Mouse (Mus musculus): ENCODE results near the gene Btn2a2. TPM values are rescaled to one million over a fixed set of nuclear protein-coding genes. Genes with fewer than 3 reads are reported as not detected.

Gene Btn2a2
- total RNA-seq, 2 experiments from 2014 or later, result not detected

GRCm38 (mm10) chr13:23524654-23525053 lies 36.0 kb upstream of the Btn2a2 start:
- peak; percentile 84 for DNase-seq
- intact Hi-C loops (cut with DNase I), result loop anchor here (5.0 kb wide), 1 partner anchor 1497 kb away; no protein-coding TSS in a partner anchor

- intact Hi-C loops (cut with DNase I), result no loop called here
- no peak for DNase-seq
Observed at GRCm38 (mm10) chr13:23523976-23524375, 35.3 kb upstream of the Btn2a2 start.

- intact Hi-C loops (cut with DNase I), result no loop called here
- DNase-seq, result peak; percentile 63
Observed at GRCm38 (mm10) chr13:23521703-23522102, 33.0 kb upstream of the Btn2a2 start.

GRCm38 (mm10) chr13:23519416-23519815 lies 30.8 kb upstream of the Btn2a2 start:
- intact Hi-C loops (cut with DNase I), result loop anchor here (5.0 to 10.0 kb wide), 2 partner anchors 82 to 1575 kb away; partner anchors contain the start of gene Zfp184
- DNase-seq, result peak; percentile 69

GRCm38 (mm10) chr13:23518885-23519284 lies 30.2 kb upstream of the Btn2a2 start:
- intact Hi-C loops (cut with DNase I), result loop anchor here (5.0 to 10.0 kb wide), 2 partner anchors 82 to 1574 kb away; partner anchors contain the start of gene Zfp184
- peak; percentile 59 for DNase-seq

- intact Hi-C loops (cut with DNase I), result loop anchor here (5.0 to 10.0 kb wide), 2 partner anchors 81 to 1573 kb away; partner anchors contain the start of gene Zfp184
Observed at GRCm38 (mm10) chr13:23518295-23518603, 29.6 kb upstream of the Btn2a2 start.

GRCm38 (mm10) chr13:23517603-23518294 lies 29.1 kb upstream of the Btn2a2 start:
- intact Hi-C loops (cut with DNase I), result loop anchor here (5.0 to 10.0 kb wide), 2 partner anchors 80 to 1573 kb away; partner anchors contain the start of gene Zfp184
- peak; percentile 86 for DNase-seq

More at GRCm38 (mm10) chr13:23518295-23518603, 29.6 kb upstream of the Btn2a2 start:
- DNase-seq, result no peak

GRCm38 (mm10) chr13:23516822-23517602 lies 28.4 kb upstream of the Btn2a2 start:
- intact Hi-C loops (cut with DNase I), result loop anchor here (5.0 to 10.0 kb wide), 2 partner anchors 80 to 1572 kb away; partner anchors contain the start of gene Zfp184
- peak; percentile 73 for DNase-seq

GRCm38 (mm10) chr13:23515826-23516620 lies 27.4 kb upstream of the Btn2a2 start:
- intact Hi-C loops (cut with DNase I), result loop anchor here (5.0 to 10.0 kb wide), 2 partner anchors 79 to 1571 kb away; partner anchors contain the start of gene Zfp184
- no peak for DNase-seq

- no peak for DNase-seq
- intact Hi-C loops (cut with DNase I), result loop anchor here (5.0 to 10.0 kb wide), 2 partner anchors 78 to 1570 kb away; partner anchors contain the start of gene Zfp184
Observed at GRCm38 (mm10) chr13:23515281-23515680, 26.6 kb upstream of the Btn2a2 start.

- intact Hi-C loops (cut with DNase I), result loop anchor here (10.0 kb wide), 1 partner anchor 1569 kb away; the partner anchor contains the start of gene Zfp184
- no peak for DNase-seq
Observed at GRCm38 (mm10) chr13:23513517-23513916, 24.9 kb upstream of the Btn2a2 start.

GRCm38 (mm10) chr13:23510127-23510526 lies 21.5 kb upstream of the Btn2a2 start:
- DNase-seq, result no peak
- intact Hi-C loops (cut with DNase I), result loop anchor here (10.0 kb wide), 1 partner anchor 1565 kb away; the partner anchor contains the start of gene Zfp184

- DNase-seq, result no peak
- intact Hi-C loops (cut with DNase I), result loop anchor here (10.0 kb wide), 1 partner anchor 202 kb away; no protein-coding TSS in a partner anchor
Observed at GRCm38 (mm10) chr13:23506819-23507515, 18.3 kb upstream of the Btn2a2 start.

GRCm38 (mm10) chr13:23506351-23506750 lies 17.7 kb upstream of the Btn2a2 start:
- intact Hi-C loops (cut with DNase I), result loop anchor here (10.0 kb wide), 1 partner anchor 202 kb away; no protein-coding TSS in a partner anchor
- no peak for DNase-seq

GRCm38 (mm10) chr13:23505662-23506345 lies 17.1 kb upstream of the Btn2a2 start:
- intact Hi-C loops (cut with DNase I), result loop anchor here (10.0 kb wide), 1 partner anchor 201 kb away; no protein-coding TSS in a partner anchor
- DNase-seq, result no peak

- intact Hi-C loops (cut with DNase I), result loop anchor here (10.0 kb wide), 1 partner anchor 199 kb away; no protein-coding TSS in a partner anchor
- DNase-seq, result peak; percentile 31
Observed at GRCm38 (mm10) chr13:23503797-23504196, 15.1 kb upstream of the Btn2a2 start.

- intact Hi-C loops (cut with DNase I), result loop anchor here (10.0 kb wide), 1 partner anchor 198 kb away; no protein-coding TSS in a partner anchor
- DNase-seq, result no peak
Observed at GRCm38 (mm10) chr13:23502916-23503315, 14.3 kb upstream of the Btn2a2 start.

GRCm38 (mm10) chr13:23502031-23502567 lies 13.4 kb upstream of the Btn2a2 start:
- DNase-seq, result no peak
- intact Hi-C loops (cut with DNase I), result loop anchor here (10.0 kb wide), 1 partner anchor 197 kb away; no protein-coding TSS in a partner anchor
